Mouse (Mus musculus) liver, embryonic 18 days (tissue): ENCODE measurements around the gene Mplkip. TPM values are rescaled to one million over a fixed set of nuclear protein-coding genes. Genes with fewer than 3 reads are reported as not detected.

Experiments used
- polyA plus RNA-seq: library from polyadenylated mRNA; depleted of rRNA; stranded (reverse); fragments of >200 nt; gene quantifications from 2 replicates; pipeline ENCODE4 v1.2.3, GENCODE M21; 2012; rRNA removed

Gene Mplkip
- 8.1 and 8.4 TPM in 2 replicates for polyA plus RNA-seq

GRCm38 (mm10) chr13:17694911-17695699 lies at the start of gene Mplkip, which contains the start of gene Sugct:
TSS of gene Mplkip (plus strand) at chr13:17695192.
TSS of gene Sugct (minus strand) at chr13:17695553.

Other genes with a start within 250 kb of the Mplkip start
- gene Sugct, start 361 bp downstream of the Mplkip start, polyA plus RNA-seq, result 2.9 and 3.7 TPM in 2 replicates
- 10.3 and 11.4 TPM in 2 replicates for gene Cdk13, start 109.9 kb downstream of the Mplkip start, polyA plus RNA-seq
- gene Rala, start 249.0 kb downstream of the Mplkip start, polyA plus RNA-seq, result 10.2 and 10.9 TPM in 2 replicates